Mouse (Mus musculus) C2C12 (cell line): Measurements from ENCODE around the gene Kantr. TPM values are rescaled to one million over a fixed set of nuclear protein-coding genes. Genes with fewer than 3 reads are reported as not detected.

Experiments
- H3K27me3 ChIP-seq: one replicate; pipeline ENCODE4 v1.6.1; 2011; ENCODE audit not compliant: control insufficient read depth, insufficient read depth, insufficient read length
- H3K36me3 ChIP-seq: one replicate; pipeline ENCODE4 v1.6.1; 2011; ENCODE audit not compliant: control insufficient read depth, insufficient read depth
- H3K4me3 ChIP-seq: one replicate; pipeline ENCODE4 v1.5.1; 2011; ENCODE audit warnings: mild to moderate bottlenecking, control low read depth; ENCODE audit not compliant: poor library complexity, insufficient read depth, severe bottlenecking
- H3K79me2 ChIP-seq: one replicate; pipeline ENCODE4 v1.6.1; 2011; ENCODE audit not compliant: control insufficient read depth, insufficient read depth
- H3K79me3 ChIP-seq: one replicate; pipeline ENCODE4 v1.6.1; 2011; ENCODE audit warnings: low read depth, control low read depth
- H3ac ChIP-seq: one replicate; pipeline ENCODE3; 2011; ENCODE audit warnings: low read depth; ENCODE audit not compliant: control insufficient read depth, insufficient read length
- CEBPB ChIP-seq: IDR thresholded peaks from one replicate; pipeline ENCODE4 v1.6.1; 2011; ENCODE audit warnings: low read depth, mild to moderate bottlenecking, control low read depth, moderate library complexity
- CTCF ChIP-seq: IDR thresholded peaks from one replicate; pipeline ENCODE4 v1.5.1; 2011; ENCODE audit not compliant: control insufficient read depth, insufficient read depth, insufficient read length
- FOSL1 ChIP-seq: IDR thresholded peaks from one replicate; pipeline ENCODE4 v1.8.0; 2011; ENCODE audit warnings: mild to moderate bottlenecking, low read length; ENCODE audit not compliant: poor library complexity, insufficient read depth, severe bottlenecking
- MAX ChIP-seq: IDR thresholded peaks from one replicate; pipeline ENCODE4 v1.6.1; 2011; ENCODE audit warnings: mild to moderate bottlenecking, control low read depth
- MYOD1 ChIP-seq: IDR thresholded peaks from one replicate; pipeline ENCODE4 v1.6.1; 2011; ENCODE audit warnings: low read depth; ENCODE audit not compliant: control insufficient read depth, insufficient read length
- MYOG ChIP-seq: IDR thresholded peaks from one replicate; pipeline ENCODE4 v1.6.1; 2011; ENCODE audit not compliant: control insufficient read depth, insufficient read length; ENCODE audit errors: extremely low read depth
- USF1 ChIP-seq: IDR thresholded peaks from one replicate; pipeline ENCODE4 v1.6.1; 2011; ENCODE audit warnings: low read depth, mild to moderate bottlenecking, control low read depth, moderate library complexity
- polyA plus RNA-seq: library from polyadenylated mRNA; unstranded; fragments of >200 nt; fragmentation: generic; extraction: Trizol; gene quantifications from one replicate; pipeline ENCODE4 v1.2.1, GENCODE M21; 2012; ENCODE audit warnings: missing spikeins

Gene Kantr
- polyA plus RNA-seq, 1 experiment: 1.5 TPM

DNA sequence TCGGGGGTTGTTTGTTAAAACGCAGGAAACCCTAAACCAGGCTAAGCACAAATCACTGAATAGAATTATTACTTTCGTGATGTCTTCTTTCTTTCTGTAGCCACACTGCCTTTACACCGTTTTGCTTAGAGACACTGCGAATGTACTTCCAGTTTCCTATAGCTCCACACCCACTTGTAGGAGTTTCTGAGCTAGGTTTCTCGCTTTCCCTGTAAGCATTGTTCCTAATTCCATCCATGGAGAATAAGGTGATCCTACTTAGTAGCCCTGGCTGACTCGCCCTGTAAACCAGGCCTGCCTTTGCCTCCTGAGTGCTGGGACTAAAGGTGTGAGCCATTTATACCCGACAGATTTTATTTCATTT is 376 bp upstream of the Kantr start:
- TF ChIP-seq CEBPB: no peak
- no peak for TF ChIP-seq MYOD1
- TF ChIP-seq CTCF: no peak
- TF ChIP-seq MAX: no peak
- TF ChIP-seq FOSL1: no peak
- TF ChIP-seq USF1: no peak
- no peak for TF ChIP-seq MYOG
- H3ac ChIP-seq: peak overlapping the region; percentile 32
- no peak overlapping the region for H3K4me3 ChIP-seq
- H3K27me3 ChIP-seq: no peaks in the 10 kb centered on the region
- no peaks in the 10 kb centered on the region for H3K36me3 ChIP-seq
- H3K79me3 ChIP-seq: no peaks in the 10 kb centered on the region
- peaks cover 6% of the 10 kb centered on the region for H3K79me2 ChIP-seq

DNA sequence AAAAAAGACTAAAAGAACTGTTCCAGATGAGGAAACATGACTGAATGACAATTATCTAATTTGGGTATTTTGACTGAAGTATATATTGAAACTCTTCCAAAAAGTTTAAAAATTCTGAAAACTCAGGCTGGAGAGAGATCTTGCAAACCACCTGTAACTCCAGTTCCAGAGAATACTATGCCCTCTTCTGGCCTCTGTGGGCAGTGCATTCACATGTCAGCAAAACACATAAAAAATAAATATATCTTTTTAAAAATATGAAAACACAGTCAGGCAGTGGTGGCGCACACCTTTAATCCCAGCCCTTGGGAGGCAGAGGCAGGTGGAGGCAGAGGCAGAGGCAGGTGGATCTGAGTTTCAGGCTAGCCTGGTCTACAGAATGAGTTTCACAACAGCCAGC is 3.7 kb downstream of the Kantr start:
- no peak overlapping the region for H3ac ChIP-seq
- no peaks in the 10 kb centered on the region for H3K36me3 ChIP-seq
- no peaks in the 10 kb centered on the region for H3K27me3 ChIP-seq
- H3K79me2 ChIP-seq: peaks cover 6% of the 10 kb centered on the region
- H3K4me3 ChIP-seq: no peak overlapping the region
- TF ChIP-seq FOSL1 (no peak), CTCF (no peak), USF1 (no peak), MYOG (no peak), MAX (no peak), CEBPB (no peak), MYOD1 (no peak)
- no peaks in the 10 kb centered on the region for H3K79me3 ChIP-seq

DNA sequence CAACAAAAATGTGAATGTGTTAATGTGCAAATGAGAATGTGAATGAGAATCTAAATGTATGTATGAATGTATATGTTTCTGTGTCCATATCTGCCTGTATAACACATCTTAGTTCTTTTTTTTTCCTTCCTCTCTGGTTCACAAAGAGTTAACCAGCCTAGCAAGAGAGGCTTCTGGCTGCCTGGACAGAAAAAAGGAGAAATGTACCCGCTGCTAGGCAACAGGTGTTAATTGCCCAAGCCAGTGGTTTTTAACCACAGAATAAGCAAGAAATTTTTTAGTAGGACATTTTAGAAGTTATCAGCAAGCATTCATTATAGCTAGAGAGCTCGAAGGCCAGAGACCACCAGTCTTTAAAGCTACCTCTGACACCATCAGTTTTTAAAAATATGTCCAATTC is 4.5 kb downstream of the Kantr start:
- H3K27me3 ChIP-seq: no peaks in the 10 kb centered on the region
- H3ac ChIP-seq: no peak overlapping the region
- TF ChIP-seq CTCF: no peak
- no peak for TF ChIP-seq FOSL1
- no peak for TF ChIP-seq MAX
- TF ChIP-seq USF1: no peak
- TF ChIP-seq MYOD1: no peak
- no peak for TF ChIP-seq MYOG
- TF ChIP-seq CEBPB: no peak
- no peaks in the 10 kb centered on the region for H3K36me3 ChIP-seq
- no peaks in the 10 kb centered on the region for H3K79me3 ChIP-seq
- no peak overlapping the region for H3K4me3 ChIP-seq
- peaks cover 6% of the 10 kb centered on the region for H3K79me2 ChIP-seq

DNA sequence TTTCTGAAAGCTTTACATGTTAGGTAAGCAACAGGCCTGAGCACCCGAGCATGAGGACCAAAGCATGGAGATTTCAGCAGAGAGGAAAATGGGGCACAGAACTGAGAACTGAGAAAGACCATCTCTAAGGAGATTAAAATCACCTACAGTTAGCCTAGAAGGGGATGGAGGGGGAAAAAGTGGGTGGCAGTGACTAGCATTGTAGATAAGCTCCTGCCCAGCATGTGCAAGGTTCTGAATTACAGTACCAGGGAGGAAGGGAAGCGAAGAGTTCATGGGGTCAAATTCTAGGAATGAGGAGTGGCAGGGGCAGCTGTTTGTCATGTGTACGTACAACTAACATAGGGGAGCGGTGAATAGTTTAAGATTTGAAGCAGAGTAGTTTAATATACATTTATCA is 6.8 kb downstream of the Kantr start:
- TF ChIP-seq MYOG (no peak), FOSL1 (no peak), USF1 (no peak), MYOD1 (no peak), MAX (no peak), CTCF (no peak)
- no peak overlapping the region for H3ac ChIP-seq
- no peak overlapping the region for H3K4me3 ChIP-seq
- no peaks in the 10 kb centered on the region for H3K79me3 ChIP-seq
- no peaks in the 10 kb centered on the region for H3K79me2 ChIP-seq
- H3K27me3 ChIP-seq: no peaks in the 10 kb centered on the region
- H3K36me3 ChIP-seq: no peaks in the 10 kb centered on the region

DNA sequence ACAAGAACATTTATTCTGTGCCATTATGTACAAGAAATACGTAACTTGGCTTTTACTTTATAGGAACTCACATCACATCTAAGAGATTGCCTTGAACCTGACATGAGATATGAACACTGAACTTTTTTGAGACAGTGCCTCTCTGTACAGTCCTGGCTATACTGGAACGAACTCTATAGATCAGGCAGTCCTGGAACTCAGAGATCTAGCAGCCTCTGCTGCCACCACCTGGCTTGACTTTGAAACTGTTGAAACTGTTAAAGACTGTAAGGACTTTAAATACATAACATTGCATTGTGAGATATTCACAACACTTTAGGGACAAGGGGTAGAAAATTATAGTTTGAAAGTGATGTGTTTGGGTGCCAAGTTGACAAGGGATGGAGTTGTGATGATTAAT is 19.4 kb downstream of the Kantr start:
- no peak overlapping the region for H3ac ChIP-seq
- H3K36me3 ChIP-seq: no peaks in the 10 kb centered on the region
- no peak for TF ChIP-seq MYOD1
- no peak for TF ChIP-seq CTCF
- TF ChIP-seq FOSL1: no peak
- no peak for TF ChIP-seq MAX
- TF ChIP-seq USF1: no peak
- TF ChIP-seq CEBPB: no peak
- TF ChIP-seq MYOG: no peak
- no peak overlapping the region for H3K4me3 ChIP-seq
- no peaks in the 10 kb centered on the region for H3K27me3 ChIP-seq
- H3K79me3 ChIP-seq: no peaks in the 10 kb centered on the region
- no peaks in the 10 kb centered on the region for H3K79me2 ChIP-seq

DNA sequence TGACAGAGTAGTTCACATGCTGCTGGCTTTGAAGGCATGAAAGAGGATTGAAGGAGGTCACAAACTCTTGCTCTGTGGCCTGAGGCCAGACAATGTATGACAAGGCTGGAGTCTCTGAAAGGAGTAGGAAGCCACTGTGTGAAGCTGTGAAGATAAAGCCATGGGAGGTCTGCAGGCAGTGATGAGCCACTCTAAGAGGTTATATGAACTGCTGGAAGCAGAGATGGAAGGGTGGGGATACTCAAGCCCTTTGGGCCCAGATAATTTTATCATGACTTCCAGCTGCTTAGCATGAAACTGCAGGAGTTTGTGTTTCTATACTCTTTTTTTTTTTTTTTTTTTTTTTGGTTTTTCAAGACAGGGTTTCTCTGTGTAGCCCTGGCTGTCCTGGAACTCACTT is 19.9 kb downstream of the Kantr start:
- no peaks in the 10 kb centered on the region for H3K79me2 ChIP-seq
- TF ChIP-seq USF1 (no peak), MYOG (no peak), MAX (no peak), FOSL1 (no peak), MYOD1 (no peak), CTCF (no peak), CEBPB (no peak)
- H3K36me3 ChIP-seq: no peaks in the 10 kb centered on the region

More for the DNA sequence above, 19.9 kb downstream of the Kantr start:
- Histone ChIP-seq H3K79me3 (no peaks in the 10 kb centered on the region), H3K4me3 (no peak overlapping the region), H3ac (no peak overlapping the region), H3K27me3 (no peaks in the 10 kb centered on the region)
